Mouse (Mus musculus) heart, adult 2 months (tissue): ENCODE results near the gene Pkd1l2. TPM values are rescaled to one million over a fixed set of nuclear protein-coding genes. Genes with fewer than 3 reads are reported as not detected.

Source experiments
- DNase-seq, 2 experiments: peaks; one replicate each; pipeline ENCODE4 v3.0.0; 2021
- H3K27ac ChIP-seq: fragments of 200-600 bp; 2 replicates; pipeline ENCODE4 v1.8.1; 2022
- H3K27me3 ChIP-seq: fragments of 200-500 bp; 2 replicates; pipeline ENCODE4 v1.6.1; 2012; ENCODE audit warnings: mild to moderate bottlenecking, low read length, inconsistent platforms, mixed read lengths; ENCODE audit not compliant: control insufficient read depth, insufficient read depth
- H3K36me3 ChIP-seq: fragments of 200-500 bp; 2 replicates; pipeline ENCODE4 v1.6.1; 2012; ENCODE audit warnings: low read length, inconsistent platforms; ENCODE audit not compliant: control insufficient read depth, insufficient read depth
- H3K4me1 ChIP-seq: fragments of 200-500 bp; 2 replicates; pipeline ENCODE4 v1.6.1; 2011; ENCODE audit warnings: low read length; ENCODE audit not compliant: control insufficient read depth, insufficient read depth
- H3K4me3 ChIP-seq: fragments of 200-600 bp; 2 replicates; pipeline ENCODE4 v1.8.1; 2022
- H3K79me2 ChIP-seq: fragments of 200-500 bp; replicated peaks from 2 replicates; pipeline ENCODE4 v1.6.1; 2012; ENCODE audit warnings: mild to moderate bottlenecking, inconsistent platforms, low read length, moderate library complexity, mixed read lengths; ENCODE audit not compliant: control insufficient read depth, insufficient read depth
- H3K9ac ChIP-seq: fragments of 200-500 bp; 2 replicates; pipeline ENCODE4 v1.6.1; 2012; ENCODE audit warnings: low read depth, mild to moderate bottlenecking, control low read depth, inconsistent platforms, low read length, mixed read lengths
- CTCF ChIP-seq: fragments of 200-600 bp; IDR thresholded peaks from 2 replicates; pipeline ENCODE4 v1.8.1; 2022; ENCODE audit warnings: antibody characterized with exemption, mild to moderate bottlenecking, moderate library complexity
- EP300 ChIP-seq: fragments of 200-500 bp; IDR thresholded peaks from 2 replicates; pipeline ENCODE4 v1.6.1; 2011; ENCODE audit warnings: low read depth, low read length, control low read depth; ENCODE audit not compliant: insufficient read depth
- POLR2A ChIP-seq: fragments of 200-500 bp; IDR thresholded peaks from 2 replicates; pipeline ENCODE4 v1.6.1; 2011; ENCODE audit warnings: mild to moderate bottlenecking, low read depth, low read length, control low read depth; ENCODE audit not compliant: insufficient read depth
- WGBS: fragments of 180-500 bp; shearing (Covaris S2); methylation state at CpG from one replicate; pipeline ENCODE4 v1.1.7; 2018; 5-methylcytosine and 5-hydroxymethylcytosine counted together
- intact Hi-C: fragments of 180-260 bp; cut with DNase I; formaldehyde crosslinking; loops from one replicate; pipeline ENCODE4 v1.15.1; 2025
- polyA plus RNA-seq: library from polyadenylated mRNA; depleted of rRNA; stranded (reverse); fragments of >200 nt; gene quantifications from 2 replicates; pipeline ENCODE4 v1.2.3, GENCODE M21; 2012
- total RNA-seq, 2 experiments: library from RNA; stranded (reverse); gene quantifications; 2 replicates each; pipeline ENCODE4 v1.2.3; 2021

The Pkd1l2 gene
- total and polyA plus RNA-seq, 3 experiments: not detected

DNA sequence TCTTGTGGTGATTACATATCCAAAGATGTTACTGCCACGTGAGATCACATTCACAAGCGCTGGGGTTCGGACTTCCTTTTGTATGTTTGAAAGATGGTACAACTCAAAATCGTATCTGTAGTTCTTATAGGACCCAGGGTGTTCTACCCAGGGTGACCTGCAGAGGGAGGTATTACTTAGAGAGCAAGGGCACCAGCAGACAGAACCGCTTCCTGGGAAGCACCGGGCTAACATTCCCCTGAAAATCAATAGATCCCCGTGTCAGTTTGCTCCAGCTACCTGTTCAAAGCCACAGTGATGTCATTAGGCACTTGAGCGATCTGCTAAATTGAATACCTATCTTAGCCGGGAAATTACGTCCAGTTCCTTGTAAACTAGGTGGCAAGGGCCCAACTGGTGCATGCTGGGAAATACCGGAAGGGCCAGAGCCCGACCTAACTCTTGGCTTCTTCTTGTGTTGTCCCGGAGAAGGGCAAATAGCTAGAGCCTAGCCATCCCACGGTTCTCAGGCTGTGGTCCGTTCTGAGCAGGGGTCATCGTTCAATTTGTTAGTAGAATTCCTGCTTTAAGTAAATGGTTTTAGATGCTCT, 27.6 kb upstream of the Pkd1l2 start:
- 43% methylated on average over 16 of the region's 16 CpGs for WGBS

DNA sequence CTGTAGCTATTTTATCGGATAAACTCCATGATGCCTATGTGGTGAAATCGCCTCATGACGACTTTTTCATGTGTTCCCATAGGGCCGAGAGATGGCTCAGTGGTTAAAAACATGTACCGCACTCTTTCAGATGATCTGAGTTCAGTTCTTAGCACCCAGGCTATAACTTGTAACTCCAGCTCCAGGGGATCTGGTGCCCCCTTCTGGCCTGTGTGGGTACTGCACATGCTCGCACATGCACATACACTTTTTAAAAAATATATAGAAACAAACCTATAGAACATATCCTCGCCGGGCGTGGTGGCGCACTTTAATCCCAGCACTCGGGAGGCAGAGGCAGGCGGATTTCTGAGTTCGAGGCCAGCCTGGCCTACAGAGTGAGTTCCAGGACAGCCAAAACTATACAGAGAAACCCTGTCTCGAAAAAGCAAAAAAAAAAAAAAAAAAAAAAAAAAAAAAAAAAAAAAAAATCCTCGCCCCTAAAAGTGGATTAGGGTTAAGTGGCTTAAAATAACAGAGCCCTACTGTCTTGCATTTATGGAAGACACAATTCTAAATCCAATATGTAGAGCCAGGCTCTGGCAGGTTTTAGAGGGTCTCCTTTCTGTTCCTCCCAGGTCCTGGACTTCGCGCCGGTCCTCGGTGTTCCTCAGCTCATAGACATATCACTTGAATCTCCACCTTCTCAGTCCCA, 26.9 kb upstream of the Pkd1l2 start:
- no peaks in the 10 kb centered on the region for H3K4me1 ChIP-seq
- TF ChIP-seq CTCF (peak; percentile 62), EP300 (no peak)
- H3K4me3 ChIP-seq: no peak overlapping the region
- DNase-seq: no peak
- no peaks in the 10 kb centered on the region for H3K27me3 ChIP-seq
- intact Hi-C loops: no loop called here
- H3K9ac ChIP-seq: no peak overlapping the region
- H3K79me2 ChIP-seq: no peaks in the 10 kb centered on the region
- H3K27ac ChIP-seq: no peak overlapping the region
- H3K36me3 ChIP-seq: no peaks in the 10 kb centered on the region
- WGBS: 90% methylated on average over 19 of the region's 19 CpGs

More for the DNA sequence above, 27.6 kb upstream of the Pkd1l2 start:
- no peaks in the 10 kb centered on the region for H3K27me3 ChIP-seq
- TF ChIP-seq POLR2A (no peak), CTCF (peak; percentile 81), EP300 (no peak)
- intact Hi-C loops: no loop called here
- no peaks in the 10 kb centered on the region for H3K36me3 ChIP-seq
- no peaks in the 10 kb centered on the region for H3K79me2 ChIP-seq
- no peak overlapping the region for H3K27ac ChIP-seq
- no peak overlapping the region for H3K9ac ChIP-seq
- no peaks in the 10 kb centered on the region for H3K4me1 ChIP-seq
- H3K4me3 ChIP-seq: peak overlapping the region; percentile 22; the same call in 1 of the 2 replicates
- DNase-seq: peak; percentile 51 to 53

- H3K4me1 ChIP-seq: no peaks in the 10 kb centered on the region
- H3K4me3 ChIP-seq: no peak overlapping the region
- TF ChIP-seq CTCF (peak; percentile 87), EP300 (no peak)
- 22% methylated on average over 9 of the region's 9 CpGs for WGBS
- DNase-seq: peak; percentile 60 to 72
- intact Hi-C loops: loop anchor here (1.0 to 2.0 kb wide), 2 partner anchors 368 to 461 kb away; no protein-coding TSS in a partner anchor
- no peaks in the 10 kb centered on the region for H3K27me3 ChIP-seq
- no peaks in the 10 kb centered on the region for H3K36me3 ChIP-seq
- no peak overlapping the region for H3K27ac ChIP-seq
- H3K9ac ChIP-seq: no peak overlapping the region
- no peaks in the 10 kb centered on the region for H3K79me2 ChIP-seq
Measured at GRCm38 (mm10) chr8:117107533-117107932, 25.3 kb upstream of the Pkd1l2 start.

- Histone ChIP-seq H3K9ac (no peak overlapping the region), H3K27me3 (no peaks in the 10 kb centered on the region), H3K4me3 (no peak overlapping the region), H3K27ac (no peak overlapping the region), H3K79me2 (no peaks in the 10 kb centered on the region), H3K36me3 (no peaks in the 10 kb centered on the region), H3K4me1 (no peaks in the 10 kb centered on the region)
- DNase-seq: no peak
- WGBS: 55% methylated on average over 11 of the region's 11 CpGs
- intact Hi-C loops: no loop called here
- TF ChIP-seq CTCF: no peak
Measured at GRCm38 (mm10) chr8:117097564-117098191, 15.4 kb upstream of the Pkd1l2 start.

- WGBS: 60% methylated on average over 10 of the region's 10 CpGs
- Histone ChIP-seq H3K4me1 (no peaks in the 10 kb centered on the region), H3K27ac (no peak overlapping the region), H3K27me3 (no peaks in the 10 kb centered on the region), H3K79me2 (no peaks in the 10 kb centered on the region), H3K4me3 (no peak overlapping the region), H3K9ac (no peak overlapping the region), H3K36me3 (no peaks in the 10 kb centered on the region)
- intact Hi-C loops: no loop called here
- TF ChIP-seq POLR2A (no peak), EP300 (no peak), CTCF (no peak)
- DNase-seq: no peak
Measured at GRCm38 (mm10) chr8:117097051-117097563, 14.9 kb upstream of the Pkd1l2 start.

- Histone ChIP-seq H3K9ac (no peak within 1 kb of the TSS), H3K4me1 (no peaks in the 10 kb centered on the region), H3K27ac (no peak within 1 kb of the TSS), H3K36me3 (no peaks in the 10 kb centered on the region), H3K27me3 (no peaks in the 10 kb centered on the region), H3K4me3 (no peak within 1 kb of the TSS), H3K79me2 (no peaks in the 10 kb centered on the region)
- 64% methylated on average over 12 of the region's 12 CpGs for WGBS
- intact Hi-C loops: no loop called here
- DNase-seq: no peak
- no peak for TF ChIP-seq EP300
- no peak for TF ChIP-seq CTCF
Measured at GRCm38 (mm10) chr8:117095647-117096046, 13.4 kb upstream of the Pkd1l2 start, which contains the start of gene Bco1. Bco1 (plus strand) TSS chr8:117095854.
